Mouse (Mus musculus): ENCODE measurements around the gene Sag.

Sag gene

DNA sequence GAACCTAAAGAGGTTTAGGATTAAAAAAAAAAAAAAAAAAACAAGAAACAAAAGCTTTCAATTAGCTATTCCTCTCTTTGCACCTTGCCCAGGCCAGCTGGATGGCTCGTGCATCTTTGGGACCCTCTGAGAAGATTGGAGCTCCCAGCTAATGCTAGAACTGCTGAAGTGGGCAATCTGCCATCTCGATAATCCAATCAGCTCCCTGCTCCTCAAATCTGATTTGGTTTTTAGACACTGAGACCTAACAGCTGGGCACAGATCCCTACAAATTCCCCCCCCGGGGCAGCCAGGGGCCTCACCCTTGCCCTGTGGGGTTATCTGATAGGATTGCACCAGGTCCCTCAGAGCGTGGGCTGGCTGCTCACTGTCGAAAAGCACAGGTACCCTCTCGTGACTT, at the start of gene Sag:
Sag (plus strand) TSS at position 105 of the 400 bp plus-strand sequence.
- DNase-seq (ENCODE audit: low spot score): no peak

DNA sequence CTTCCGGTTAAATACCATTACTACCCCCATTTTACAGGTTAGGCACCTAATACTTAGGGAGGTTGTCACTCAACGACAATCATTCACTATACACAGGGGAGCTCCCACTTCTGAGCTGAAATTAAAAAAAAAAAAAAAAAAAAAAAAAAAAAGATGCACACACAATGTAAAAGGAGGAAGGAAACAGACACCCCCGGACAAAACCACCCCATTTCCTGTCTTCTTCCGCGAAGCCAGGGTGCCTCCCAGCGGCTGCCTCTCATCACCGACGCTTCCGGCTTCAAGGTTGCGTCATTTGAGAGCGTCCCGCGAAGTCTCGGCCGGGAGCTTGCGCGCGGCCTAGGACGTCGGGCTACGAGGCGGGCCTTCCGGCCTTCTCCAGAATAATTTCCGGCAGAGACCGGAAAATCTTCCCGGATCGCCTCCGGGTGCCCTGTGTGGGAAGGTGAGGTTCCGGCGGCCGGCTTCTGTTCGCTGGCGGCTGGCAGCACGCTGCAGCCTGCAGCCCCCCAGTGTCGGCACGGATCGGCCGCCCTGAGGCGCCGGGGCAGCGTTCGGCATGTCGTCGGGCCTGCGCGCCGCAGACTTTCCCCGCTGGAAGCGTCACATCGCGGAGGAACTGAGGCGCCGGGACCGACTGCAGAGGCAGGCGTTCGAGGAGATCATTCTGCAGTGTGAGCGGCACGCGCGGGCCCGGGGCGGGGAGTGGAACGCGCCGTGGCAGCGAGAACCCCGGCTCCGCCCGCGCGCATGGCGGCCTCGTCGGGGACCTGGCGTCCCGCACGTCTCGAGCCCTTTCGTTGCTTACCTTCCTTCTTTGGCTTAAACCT, 47.6 kb upstream of the Sag start, which contains the start of gene Atg16l1:
Atg16l1 (plus strand) TSS at position 230 of the 830 bp plus-strand sequence.
- peak; percentile 91 for DNase-seq (ENCODE audit: low spot score)

- DNase-seq (ENCODE audit: low spot score): no peak
Measured at GRCm38 (mm10) chr1:87763821-87764220, 39.7 kb upstream of the Sag start.

DNA sequence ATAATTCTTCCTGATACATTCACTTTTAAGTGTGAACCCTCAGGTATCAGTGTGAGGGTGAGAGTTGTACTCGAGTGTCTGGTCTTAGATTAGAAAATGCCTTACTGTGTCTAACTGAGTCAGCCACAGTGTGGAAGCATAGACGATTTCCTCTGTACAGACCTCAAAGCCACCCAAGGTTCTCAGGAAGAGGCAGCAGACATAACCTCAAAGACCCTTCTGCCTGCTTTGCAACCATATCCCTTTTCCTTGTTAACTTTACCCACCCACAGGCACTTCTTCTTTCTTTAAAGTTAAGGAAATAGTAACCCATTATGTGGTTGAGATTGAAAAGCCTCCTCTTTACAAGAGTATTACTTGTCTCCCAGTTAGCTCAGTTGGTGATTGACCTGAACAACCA, 37.7 kb upstream of the Sag start:
- no peak for DNase-seq (ENCODE audit: low spot score)

- DNase-seq (ENCODE audit: low spot score): no peak
Measured at GRCm38 (mm10) chr1:87766233-87766632, 37.2 kb upstream of the Sag start.

DNA sequence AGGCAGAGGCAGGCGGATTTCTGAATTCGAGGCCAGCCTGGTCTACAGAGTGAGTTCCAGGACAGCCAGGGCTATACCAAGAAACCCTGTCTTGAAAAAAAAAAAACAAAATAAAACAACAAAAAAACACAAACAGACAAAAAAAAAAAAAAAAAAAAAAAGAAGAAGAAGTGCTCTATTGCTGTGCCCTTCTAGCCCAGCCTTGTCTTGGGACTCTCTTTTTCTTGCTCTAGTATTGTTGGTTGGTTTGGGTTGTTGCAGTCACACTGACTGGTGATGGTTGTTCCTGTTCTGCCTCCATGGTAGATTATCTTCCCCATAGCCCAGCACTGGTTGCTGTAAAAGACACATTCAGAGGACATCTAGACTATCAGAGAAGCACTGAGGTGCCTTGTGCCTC, 34.2 kb upstream of the Sag start:
- no peak for DNase-seq (ENCODE audit: low spot score)

DNA sequence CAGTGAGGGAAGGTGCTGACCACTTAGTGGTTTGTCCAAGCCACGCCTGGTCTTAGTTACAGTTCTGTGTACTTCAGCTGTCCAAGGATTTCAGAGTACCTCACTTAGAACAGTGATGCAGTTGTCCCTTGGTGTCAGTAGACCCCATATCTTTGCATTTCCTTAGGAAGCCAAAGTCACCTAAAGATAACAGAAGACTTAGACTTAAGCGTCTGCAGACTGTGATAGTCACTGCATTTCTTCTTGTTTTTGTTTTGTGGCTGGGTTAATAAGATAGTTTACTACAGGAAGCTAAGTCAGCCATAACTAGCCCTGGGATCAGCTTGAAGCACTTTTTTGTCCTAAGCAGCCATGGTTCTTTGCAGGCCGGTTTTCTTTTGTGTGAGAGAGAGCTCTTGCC, 33.0 kb upstream of the Sag start:
- DNase-seq (ENCODE audit: low spot score): no peak

DNA sequence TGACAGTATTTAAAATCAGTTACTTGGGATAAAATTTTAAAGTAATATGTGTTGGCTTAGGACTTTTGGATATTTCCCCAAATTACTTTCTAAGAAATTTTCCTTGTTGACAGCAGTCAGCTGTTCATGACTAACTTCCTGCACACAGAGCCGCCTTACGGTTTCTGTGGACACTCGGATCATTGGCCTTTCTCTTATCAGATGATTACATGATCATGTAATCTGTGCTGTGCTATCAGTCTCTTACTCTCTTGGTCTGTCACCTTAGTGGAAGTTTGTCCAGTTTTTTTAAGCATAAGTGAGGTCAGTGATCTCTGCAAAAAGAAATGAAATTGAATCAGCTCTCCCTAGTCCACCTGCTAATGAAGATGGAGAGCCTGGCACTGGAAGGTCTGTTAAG, 31.8 kb upstream of the Sag start:
- DNase-seq (ENCODE audit: low spot score): no peak

- no peak for DNase-seq (ENCODE audit: low spot score)
Measured at GRCm38 (mm10) chr1:87773336-87773735, 30.1 kb upstream of the Sag start.

DNA sequence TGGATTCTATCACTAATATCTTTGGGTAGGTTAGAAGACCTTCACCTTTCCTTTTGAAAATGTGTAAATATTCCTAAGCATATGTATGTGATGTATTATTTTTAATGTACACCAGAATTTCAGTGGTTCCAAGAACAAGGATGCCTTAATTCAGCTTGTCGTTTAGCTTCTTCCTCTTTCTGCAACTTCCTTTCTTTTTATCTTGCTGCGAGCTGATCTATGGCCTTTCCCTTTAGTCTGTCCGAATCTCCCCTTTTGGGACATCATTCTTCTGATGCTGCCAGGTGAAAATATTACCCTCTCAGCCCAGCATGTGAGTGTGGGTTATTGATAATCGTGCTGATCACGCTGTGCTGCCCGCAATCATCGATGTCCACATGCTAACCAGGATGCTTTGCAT, 28.6 kb upstream of the Sag start:
- no peak for DNase-seq (ENCODE audit: low spot score)

- no peak for DNase-seq (ENCODE audit: low spot score)
Measured at GRCm38 (mm10) chr1:87779204-87779785, 24.2 kb upstream of the Sag start.

GRCm38 (mm10) chr1:87785703-87786102, 17.8 kb upstream of the Sag start:
- no peak for DNase-seq (ENCODE audit: low spot score)

DNA sequence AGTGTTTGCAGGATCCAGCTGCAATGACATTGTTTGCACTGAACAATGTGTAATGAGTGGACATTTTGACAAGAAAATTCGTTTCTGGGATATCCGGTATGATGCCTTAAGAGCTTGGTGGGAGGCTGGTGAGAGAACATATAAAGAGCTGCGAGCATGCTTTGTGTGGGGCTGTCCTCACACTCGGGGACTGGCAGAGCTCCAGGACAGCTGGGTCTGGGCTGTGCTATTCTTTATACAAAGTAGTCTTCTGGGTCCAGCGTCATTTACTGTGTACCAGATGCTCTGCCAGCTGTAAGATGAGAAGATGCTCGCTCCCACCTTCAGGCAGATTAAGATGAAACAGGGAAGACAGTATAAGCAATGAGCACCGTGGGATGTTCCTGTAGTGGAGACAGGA, 17.2 kb upstream of the Sag start:
- DNase-seq (ENCODE audit: low spot score): peak; percentile 72

DNA sequence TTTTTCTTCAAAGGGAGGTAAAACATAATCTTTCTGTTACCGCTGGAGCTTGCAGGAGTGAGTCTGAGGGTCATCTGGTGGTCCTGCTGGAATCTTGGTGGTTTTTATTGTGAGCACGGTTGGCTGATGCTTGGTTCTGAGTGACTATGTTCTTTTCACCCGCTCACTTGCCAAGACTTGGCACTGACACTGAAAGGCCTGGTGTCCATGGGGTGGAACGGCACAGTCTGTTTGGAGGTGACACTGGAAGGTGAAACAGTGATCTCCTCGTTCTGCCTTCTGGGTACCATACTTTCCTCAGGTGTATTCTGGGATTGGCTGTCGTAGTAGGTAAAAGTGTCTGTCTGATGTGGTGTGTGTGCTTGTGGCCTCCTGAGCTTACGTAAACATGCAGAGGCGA, 13.8 kb upstream of the Sag start:
- DNase-seq (ENCODE audit: low spot score): no peak

- DNase-seq (ENCODE audit: low spot score): no peak
Measured at GRCm38 (mm10) chr1:87792438-87793137, 10.9 kb upstream of the Sag start.

DNA sequence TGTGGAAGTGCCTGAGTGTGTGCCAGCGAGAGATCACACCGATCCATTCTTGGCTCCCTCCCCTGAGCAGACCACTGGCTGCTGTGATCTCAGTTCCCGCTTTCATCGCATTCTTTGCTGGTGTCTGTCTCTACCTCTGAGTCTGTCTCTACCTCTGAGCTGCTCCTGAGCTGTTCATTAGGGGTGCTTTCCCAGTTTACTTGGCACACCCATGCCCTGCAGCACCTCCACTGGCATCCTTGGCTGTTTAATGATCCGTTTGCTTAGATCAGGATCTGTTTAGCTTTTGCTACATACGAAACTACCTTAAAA, 10.4 kb upstream of the Sag start:
- no peak for DNase-seq (ENCODE audit: low spot score)

- no peak for DNase-seq (ENCODE audit: low spot score)
Measured at GRCm38 (mm10) chr1:87797702-87798101, 5.8 kb upstream of the Sag start.

- DNase-seq (ENCODE audit: low spot score): no peak
Measured at GRCm38 (mm10) chr1:87798306-87798705, 5.2 kb upstream of the Sag start.

DNA sequence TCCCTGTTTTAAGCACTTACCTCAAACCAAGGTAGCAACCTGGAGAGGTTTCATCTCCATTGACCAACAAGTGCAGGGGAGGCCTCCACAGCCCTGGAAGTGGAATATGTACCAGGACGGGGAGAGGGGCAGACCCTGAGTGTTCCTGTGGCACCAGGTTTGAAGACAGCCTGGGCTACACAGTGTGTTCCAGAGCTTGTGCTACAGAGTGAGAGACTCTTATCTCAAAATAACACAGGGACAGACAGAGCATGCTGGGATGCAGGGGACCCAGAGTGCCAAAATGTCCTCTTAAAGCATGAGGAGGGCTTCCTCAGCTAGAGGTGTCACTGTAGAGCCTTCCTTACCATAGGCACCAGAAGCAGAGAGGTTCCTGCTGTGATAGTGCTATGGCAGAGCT, 4.3 kb downstream of the Sag start:
- no peak for DNase-seq (ENCODE audit: low spot score)

DNA sequence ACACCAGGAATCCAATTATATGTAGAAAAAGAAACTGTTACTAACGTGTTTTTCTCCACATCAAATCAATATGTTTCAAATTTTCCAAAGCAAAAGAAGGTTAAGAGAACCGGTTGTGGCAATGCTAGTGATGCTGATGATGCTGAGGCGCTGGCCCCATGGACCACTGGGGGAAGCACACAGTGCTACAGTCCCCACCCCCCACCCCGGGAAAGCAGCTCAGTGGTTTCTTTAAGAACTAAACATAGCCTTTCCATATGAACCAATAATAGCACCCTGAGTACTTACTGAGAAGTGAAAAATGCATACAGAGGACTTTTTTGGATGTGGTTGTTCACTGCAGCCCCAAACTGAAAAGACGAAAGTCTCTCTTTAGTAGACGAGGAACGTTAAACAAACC, 7.9 kb downstream of the Sag start:
- no peak for DNase-seq (ENCODE audit: low spot score)

GRCm38 (mm10) chr1:87812061-87812460, 8.6 kb downstream of the Sag start:
- no peak for DNase-seq (ENCODE audit: low spot score)

DNA sequence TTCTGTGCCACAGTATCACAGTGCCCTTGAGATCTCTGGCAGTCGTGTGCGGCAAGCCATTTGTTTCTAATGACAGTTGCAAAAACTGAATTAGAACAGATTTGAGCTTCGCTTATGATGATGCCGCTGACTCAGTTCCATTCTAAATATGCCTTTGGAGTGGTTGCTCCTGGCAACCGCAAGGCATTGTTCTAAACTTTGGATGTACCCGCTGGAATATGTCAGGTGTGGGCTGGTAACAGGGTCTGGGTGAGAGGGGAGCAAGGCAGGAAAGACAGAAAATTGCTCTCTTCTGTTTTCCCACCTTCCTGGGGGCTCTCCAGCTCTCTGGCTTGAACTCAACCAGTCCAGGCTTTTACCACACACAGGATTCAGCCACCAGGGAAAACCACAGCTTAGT, 9.7 kb downstream of the Sag start:
- no peak for DNase-seq (ENCODE audit: low spot score)

DNA sequence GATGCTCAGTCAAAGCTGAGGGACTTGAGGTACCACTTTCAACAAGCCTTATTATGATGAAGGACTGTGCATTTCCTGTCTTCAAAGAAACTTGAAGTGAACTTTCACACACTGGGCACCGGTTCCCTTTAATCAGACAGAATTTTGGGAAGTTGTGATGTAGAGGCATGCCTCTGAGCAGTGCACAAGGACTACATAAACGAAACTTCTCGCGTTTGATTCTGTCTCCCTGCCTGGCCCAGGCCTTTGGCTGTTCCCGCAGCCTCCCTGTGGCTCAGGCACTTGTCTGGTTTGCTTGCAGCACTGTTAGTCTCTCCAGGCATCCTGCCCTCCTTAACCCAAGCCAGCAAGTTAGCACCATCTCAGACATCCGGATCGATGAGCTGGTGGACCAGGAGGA, 10.2 kb downstream of the Sag start:
- DNase-seq (ENCODE audit: low spot score): no peak

Measured in testis, postnatal 10 days (tissue).